Mouse (Mus musculus) gastrocnemius, adult 18-20 months (tissue): ENCODE measurements at regions not wholly inside any gene's neighbourhood (a gene's known extent, or its start where the extent isn't known, plus 50 kb on each side); places are given as distances from the start of the nearest gene placed in this dataset.

Source experiments
- DNase-seq: peaks from one replicate; pipeline ENCODE4 v3.0.0; 2021; ENCODE audit warnings: low spot score

DNA sequence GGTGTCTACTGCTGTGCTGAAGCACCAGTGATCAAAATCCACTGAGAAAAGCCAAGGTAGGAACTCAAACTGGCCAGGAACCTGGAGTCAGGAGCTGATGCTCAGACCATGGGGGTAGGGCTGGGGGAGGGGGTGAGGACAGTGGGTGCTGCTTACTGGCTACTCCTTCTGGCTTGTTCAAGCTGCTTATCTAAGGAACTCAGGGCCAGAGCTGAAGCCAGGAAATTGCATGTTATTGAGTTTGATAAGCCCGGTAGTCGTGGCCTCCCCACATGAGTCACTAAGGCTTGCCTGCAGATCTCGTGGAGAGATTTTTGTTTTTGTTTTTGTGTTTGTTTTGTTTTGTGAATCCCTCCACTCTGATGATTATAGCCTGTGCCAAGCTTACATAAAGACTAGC is 65.9 kb downstream of the Tmem215 start:
- no peak for DNase-seq

DNA sequence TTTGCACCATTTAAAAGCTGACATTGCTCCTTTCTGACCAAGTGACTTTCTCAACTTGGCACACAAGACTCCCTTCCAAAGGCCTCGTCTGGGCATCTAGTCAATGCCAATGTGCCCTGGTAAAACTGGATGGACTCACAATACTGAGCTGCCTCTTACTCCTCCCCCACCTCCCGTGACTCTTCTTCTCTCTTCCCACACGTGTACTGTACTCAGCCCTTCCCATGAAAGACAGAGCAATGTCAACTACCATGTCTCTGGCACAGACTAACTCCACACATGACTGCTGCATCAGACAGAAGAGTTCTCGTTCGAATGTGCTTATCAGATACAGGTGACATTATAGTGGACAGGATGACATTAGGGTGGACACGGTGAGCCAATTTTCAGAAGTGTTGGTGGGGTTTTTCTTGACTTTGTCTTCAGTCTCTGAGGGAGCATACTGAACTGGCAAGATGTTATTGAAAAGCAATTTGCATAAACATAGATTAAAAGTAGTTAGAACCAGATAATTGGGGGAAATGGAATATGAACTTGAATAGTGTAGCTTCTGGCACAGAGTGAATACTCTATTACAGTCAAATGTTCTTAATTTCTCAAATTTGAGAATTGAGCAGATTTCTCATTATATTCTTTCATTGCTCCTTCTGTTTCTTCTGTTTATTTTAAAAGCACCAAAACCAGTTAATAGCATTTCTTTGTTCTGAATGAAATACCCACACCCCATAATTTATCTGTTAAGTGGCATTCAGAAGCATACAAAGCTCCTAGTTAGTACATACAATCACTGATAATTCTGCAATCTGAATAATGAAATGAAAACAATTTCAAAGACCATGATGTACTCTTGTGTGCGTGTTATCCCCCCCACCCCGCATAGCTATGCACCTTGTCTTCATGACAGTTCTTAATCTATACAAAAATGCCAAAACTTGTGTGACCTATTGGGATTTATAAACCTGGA is 71.4 kb downstream of the Tmem215 start:
- DNase-seq = no peak

DNA sequence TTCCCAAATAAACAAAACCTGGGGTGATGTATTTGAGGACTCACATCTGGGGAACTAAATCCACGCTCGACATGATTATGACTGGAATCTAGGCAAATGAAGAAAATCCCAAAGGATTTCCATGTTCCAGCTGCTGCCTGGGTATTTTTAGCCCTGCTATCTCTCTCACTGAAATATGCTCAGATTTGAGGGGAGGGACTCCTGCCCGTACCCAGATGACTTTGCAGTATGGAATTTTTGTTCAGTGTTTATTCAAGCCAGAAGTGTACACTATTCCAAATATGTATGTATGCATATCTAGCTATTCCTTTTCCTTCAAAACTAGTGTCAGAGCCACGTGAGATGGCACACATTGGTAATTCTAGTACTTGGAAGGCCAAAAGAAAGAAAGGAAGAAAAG is 72.1 kb downstream of the Tmem215 start:
- DNase-seq = no peak

DNA sequence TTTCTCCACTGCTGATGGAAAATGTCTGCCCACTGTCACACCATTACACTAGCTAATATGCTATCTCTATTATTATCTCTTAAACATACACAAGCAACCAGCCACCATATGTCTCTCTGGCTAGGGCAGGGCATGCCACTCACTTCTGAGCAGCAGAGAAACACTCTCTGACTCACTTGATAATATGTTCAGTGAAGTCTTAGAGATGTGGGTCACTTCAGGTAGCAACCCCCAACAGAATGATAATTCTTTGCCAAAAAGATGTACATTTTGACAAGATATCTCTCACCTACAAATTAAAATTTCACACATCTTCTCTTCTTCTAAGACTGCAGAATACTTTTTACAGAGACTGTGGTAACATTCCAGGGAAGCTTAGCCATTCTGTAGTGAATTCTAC is 72.8 kb downstream of the Tmem215 start:
- DNase-seq = no peak

DNA sequence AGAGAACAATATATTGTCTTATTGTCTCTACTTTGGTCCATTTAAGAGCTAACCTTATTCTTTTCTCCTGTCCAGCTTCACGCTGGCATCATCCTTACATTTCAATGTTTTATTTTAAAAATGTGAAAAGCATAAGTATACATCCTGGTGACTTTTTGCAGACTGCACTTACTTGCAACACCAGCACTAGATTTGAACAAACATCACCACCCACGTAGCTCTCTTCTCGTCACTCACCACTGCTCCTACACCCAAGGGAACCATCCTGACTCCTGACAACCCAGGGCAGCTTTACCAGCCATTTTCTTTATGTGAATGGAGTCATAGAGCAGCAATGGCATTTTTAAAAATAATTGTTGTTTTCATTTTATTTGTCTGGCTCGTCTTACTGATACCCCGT is 73.7 kb downstream of the Tmem215 start:
- no peak for DNase-seq

DNA sequence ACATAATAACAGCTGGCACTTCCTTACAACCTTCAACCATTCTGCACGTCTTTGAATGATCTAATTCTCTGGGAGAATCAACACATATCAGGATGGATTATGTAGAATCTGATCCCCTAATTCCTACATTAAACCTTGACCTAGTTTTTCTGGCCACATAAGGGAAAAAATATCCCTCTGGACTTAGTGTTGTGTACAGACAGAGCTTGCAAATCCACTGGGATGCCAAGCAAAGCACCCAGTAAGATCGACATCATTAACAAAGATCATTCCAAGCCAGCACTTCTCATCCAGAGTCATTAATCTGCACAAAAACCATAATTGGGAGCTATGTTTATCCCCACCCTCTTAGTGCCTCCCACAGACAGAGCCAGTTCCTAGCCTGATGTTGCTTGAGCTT is 87.8 kb downstream of the Tmem215 start:
- DNase-seq = no peak

DNA sequence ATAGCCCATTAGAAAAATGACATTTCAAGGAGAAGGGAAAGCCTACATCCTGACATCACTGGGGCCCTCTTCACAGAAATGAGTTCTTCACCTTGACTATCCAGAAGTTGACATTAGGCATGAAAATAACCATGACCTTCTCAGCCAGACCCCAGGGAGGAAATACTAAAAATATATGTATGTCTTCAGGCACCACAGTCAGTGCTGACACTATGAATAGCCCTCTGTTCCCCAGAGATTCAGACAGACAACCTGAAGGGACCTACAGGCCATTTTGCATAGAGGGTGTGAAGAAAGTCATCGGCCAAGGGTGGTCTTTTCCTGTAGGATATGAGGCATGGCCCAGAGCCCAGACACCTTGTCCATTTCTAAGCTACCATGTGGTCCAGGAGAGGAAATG is 101.3 kb downstream of the Tmem215 start:
- DNase-seq = no peak

DNA sequence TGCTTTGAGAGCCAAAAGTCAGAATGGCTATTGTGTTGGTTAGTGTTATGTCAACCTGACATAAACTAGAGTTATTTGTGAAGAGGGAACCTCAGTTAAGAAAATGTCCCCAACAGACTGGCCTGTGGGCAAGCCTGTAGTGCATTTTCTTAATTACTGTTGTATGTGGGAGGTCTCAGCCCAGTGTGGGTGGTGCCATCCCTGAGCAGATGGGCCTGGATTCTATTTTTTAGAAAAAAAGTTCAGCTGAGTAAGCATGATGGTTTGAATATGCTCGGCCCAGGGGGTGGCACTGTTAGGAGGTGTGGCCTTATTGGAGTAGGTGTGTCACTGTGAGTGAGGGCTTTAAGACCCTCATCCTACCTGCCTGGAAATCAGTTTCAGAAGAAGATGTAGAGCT is 104.0 kb downstream of the Tmem215 start:
- DNase-seq = no peak

DNA sequence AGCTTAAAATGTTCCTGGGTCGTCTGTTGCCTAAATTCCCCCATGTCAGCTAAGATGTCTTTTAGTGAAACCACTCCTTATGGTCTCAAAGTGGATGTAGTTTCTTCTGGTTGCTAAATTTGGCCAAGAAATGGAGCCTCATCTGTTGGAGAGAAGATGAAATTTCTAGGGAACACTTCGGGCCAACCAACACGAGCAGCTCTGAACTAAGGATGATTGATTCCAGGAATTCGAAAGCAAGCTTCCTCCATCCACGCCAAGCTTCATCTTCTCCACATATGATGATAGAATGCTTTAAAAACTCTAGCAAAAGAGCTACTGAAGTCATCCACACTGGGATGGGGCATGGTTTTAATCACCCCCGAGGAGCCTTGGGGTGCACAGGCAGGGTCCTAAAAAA is 112.5 kb downstream of the Tmem215 start:
- DNase-seq = no peak

DNA sequence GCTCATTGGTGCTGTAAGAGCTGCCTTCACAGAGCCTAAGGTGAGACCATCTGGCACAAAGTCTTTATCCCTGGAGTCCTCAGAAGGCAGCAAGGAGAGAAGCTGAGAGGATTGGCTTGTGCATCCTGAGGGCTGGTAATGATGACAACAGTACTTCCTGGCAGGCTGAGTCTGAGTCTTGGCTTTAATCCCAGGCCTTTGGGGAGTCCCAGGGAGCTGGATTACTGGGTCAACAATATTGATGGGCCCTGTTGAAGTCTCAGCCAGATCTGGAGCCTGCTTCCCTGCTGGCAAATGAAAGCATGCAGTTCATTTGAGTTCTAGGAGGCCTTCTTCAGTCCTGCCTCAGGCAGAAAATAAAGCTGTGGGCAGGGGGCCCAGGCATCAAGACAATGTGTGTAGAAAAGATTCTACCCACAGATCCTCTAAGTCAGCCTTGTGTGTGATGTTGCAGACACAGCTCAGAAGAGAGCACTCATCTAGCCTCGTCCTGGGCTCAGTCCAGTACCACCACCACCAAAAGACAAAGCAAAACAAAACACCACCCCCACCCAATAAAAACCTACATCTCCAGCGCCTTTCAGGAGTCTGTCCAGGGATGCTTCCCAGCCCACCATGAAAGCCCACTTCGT is 113.1 kb downstream of the Tmem215 start:
- peak; percentile 16 for DNase-seq

DNA sequence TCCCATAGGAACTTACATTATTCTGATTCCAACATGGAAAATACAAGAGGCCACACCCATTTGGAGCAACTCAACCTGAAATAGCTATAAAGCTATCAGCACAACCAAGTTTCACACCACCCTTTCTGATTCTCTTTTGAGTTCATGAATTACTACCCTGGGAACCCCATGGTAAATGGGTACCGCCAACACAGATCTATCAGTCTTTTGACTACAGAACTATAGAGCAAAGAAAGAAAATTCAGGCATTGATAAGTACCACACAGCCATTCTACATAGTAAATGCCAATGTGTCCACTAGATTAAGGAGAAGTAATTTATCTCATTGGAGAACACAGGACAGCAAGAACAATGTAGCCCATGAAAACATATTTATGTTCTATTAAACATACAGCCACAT is 114.1 kb downstream of the Tmem215 start:
- no peak for DNase-seq

DNA sequence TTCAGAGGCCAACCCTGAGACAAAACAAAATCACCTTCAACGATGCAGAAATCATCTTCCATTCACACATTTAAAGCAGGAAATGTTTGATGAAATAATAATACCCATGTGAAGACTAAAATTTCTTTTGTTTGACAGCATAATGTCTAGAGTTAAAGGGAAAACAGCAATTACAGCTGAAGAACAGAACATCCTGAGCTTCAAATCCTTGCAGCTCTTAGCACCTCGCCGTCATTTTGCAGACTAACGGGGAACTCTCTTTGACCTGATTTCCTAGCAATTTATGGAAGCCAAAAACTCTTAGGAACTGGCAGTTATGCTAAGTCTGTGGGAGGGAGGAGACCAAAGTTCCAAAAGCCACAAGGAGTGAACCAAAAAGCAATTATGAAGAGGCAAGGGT is 115.3 kb downstream of the Tmem215 start:
- no peak for DNase-seq

DNA sequence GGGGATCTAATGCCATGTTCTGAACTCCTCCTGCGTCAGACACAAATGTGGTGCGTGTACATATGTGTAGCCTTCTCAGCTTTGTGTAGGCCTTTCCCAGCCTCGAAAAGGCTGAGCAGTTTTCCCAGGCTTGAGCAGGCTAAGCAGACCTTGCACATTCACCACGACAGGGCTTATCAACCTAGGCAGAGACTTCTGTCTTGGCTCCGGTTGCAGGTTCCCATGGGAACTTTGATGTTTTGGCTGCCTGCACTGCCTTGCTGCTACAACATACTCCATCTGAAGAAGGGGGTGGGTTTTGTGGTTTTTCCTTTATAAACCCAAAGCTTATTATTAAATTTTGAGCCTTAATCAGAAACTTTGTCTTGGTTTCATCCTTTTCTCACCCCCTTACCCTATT is 109.2 kb downstream of the Aptx start:
- no peak for DNase-seq

DNA sequence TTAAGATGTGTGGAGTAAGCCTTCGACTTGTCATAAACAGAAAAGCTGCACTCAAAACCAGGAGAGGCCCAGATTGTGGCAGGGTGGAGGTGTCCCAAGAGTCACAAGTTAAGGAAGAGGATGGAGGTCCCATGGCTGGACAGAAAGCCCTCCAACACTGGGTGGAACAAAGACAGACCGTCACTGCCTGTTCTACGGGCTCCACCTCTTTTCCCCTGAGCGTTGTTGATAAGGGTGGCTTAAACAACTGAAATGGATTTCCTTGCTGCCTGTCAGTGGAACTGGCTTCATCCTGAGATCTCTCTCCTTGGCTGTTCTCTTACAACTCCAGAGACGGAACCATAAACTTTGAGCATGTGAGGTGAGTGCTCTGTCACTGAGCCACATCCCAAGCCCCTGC is 78.0 kb downstream of the Aptx start:
- DNase-seq = no peak

DNA sequence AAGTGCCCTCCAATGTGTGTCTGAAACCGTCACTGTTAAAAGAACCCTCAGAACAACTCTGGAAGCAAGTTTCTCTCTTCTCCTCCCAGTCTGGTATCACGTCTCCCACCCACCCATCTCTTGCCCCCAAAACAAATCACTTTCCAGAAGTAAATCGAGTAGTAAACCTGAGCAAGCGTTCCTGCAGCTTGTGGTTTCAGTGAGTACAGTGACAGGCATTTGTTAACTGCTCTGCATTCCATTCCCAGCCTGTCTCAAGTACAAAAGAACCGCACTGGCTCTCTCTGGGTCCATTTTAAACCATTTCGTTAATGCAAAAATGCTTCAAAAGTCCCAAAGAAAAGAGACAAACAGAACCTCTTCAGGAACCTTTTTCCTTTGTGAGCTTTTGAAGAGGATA is 77.1 kb downstream of the Aptx start:
- DNase-seq = no peak
